Mouse (Mus musculus): ENCODE data around the gene Pepd. TPM values are rescaled to one million over a fixed set of nuclear protein-coding genes. Genes with fewer than 3 reads are reported as not detected.

Gene Pepd
- polyA plus RNA-seq, 1 experiment from 2014 or later, result 51.7 TPM

- WGBS, result 37% methylated on average over 5 of the region's 5 CpGs
- no peak overlapping the region for H3K9ac ChIP-seq (replicated peaks)
- peak overlapping the region; percentile 39; the same call in 1 of the 2 replicates for H3K27ac ChIP-seq (replicated peaks)
- H3K36me3 ChIP-seq, result no peaks in the 10 kb centered on the region
- no peak overlapping the region for H3K4me3 ChIP-seq
- H3K4me2 ChIP-seq (replicated peaks), result no peak overlapping the region
- ATAC-seq (replicated peaks), result peak; percentile 49
- H3K4me1 ChIP-seq, result peaks cover 13% of the 10 kb centered on the region
- no peaks in the 10 kb centered on the region for H3K9me3 ChIP-seq
- H3K27me3 ChIP-seq, result no peaks in the 10 kb centered on the region
These were observed 124.1 kb downstream of the Pepd start for GRCm38 (mm10) chr7:35036266-35036731.

GRCm38 (mm10) chr7:35037408-35037807 is 125.2 kb downstream of the Pepd start:
- no peaks in the 10 kb centered on the region for H3K27me3 ChIP-seq
- WGBS, result 96% methylated on average over 6 of the region's 6 CpGs
- H3K36me3 ChIP-seq, result no peaks in the 10 kb centered on the region
- H3K9ac ChIP-seq (replicated peaks), result no peak overlapping the region
- H3K27ac ChIP-seq (replicated peaks), result no peak overlapping the region
- no peak overlapping the region for H3K4me2 ChIP-seq (replicated peaks)
- no peak for ATAC-seq (replicated peaks)
- H3K9me3 ChIP-seq, result no peaks in the 10 kb centered on the region
- no peak overlapping the region for H3K4me3 ChIP-seq
- H3K4me1 ChIP-seq, result peaks cover 13% of the 10 kb centered on the region

- ATAC-seq (replicated peaks), result no peak
- H3K27me3 ChIP-seq, result no peaks in the 10 kb centered on the region
- no peaks in the 10 kb centered on the region for H3K9me3 ChIP-seq
- no peak overlapping the region for H3K9ac ChIP-seq (replicated peaks)
- H3K4me2 ChIP-seq (replicated peaks), result no peak overlapping the region
- H3K4me1 ChIP-seq, result peaks cover 13% of the 10 kb centered on the region
- no peak overlapping the region for H3K4me3 ChIP-seq
- no peak overlapping the region for H3K27ac ChIP-seq (replicated peaks)
- H3K36me3 ChIP-seq, result peaks cover 25% of the 10 kb centered on the region
- 90% methylated on average over 9 of the region's 9 CpGs for WGBS
These were observed 128.2 kb downstream of the Pepd start for GRCm38 (mm10) chr7:35040176-35040972.

- Histone ChIP-seq H3K9me3 (no peaks in the 10 kb centered on the region), H3K27ac (replicated peaks) (no peak overlapping the region), H3K9ac (replicated peaks) (no peak overlapping the region), H3K4me2 (replicated peaks) (no peak overlapping the region), H3K27me3 (no peaks in the 10 kb centered on the region), H3K4me3 (no peak overlapping the region), H3K4me1 (peaks cover 4% of the 10 kb centered on the region), H3K36me3 (peaks cover 35% of the 10 kb centered on the region)
- no peak for ATAC-seq (replicated peaks)
- WGBS, result 67% methylated on average over 2 of the region's 2 CpGs
These were observed 129.4 kb downstream of the Pepd start for GRCm38 (mm10) chr7:35041286-35042208.

GRCm38 (mm10) chr7:35042209-35042554 is 130.0 kb downstream of the Pepd start:
- H3K9ac ChIP-seq (replicated peaks), result no peak overlapping the region
- no peak for ATAC-seq (replicated peaks)
- no peak overlapping the region for H3K4me3 ChIP-seq
- H3K4me2 ChIP-seq (replicated peaks), result no peak overlapping the region
- no peaks in the 10 kb centered on the region for H3K27me3 ChIP-seq
- peaks cover 38% of the 10 kb centered on the region for H3K36me3 ChIP-seq
- no peak overlapping the region for H3K27ac ChIP-seq (replicated peaks)
- H3K4me1 ChIP-seq, result no peaks in the 10 kb centered on the region
- H3K9me3 ChIP-seq, result no peaks in the 10 kb centered on the region

GRCm38 (mm10) chr7:35042759-35043217 is 130.6 kb downstream of the Pepd start:
- Histone ChIP-seq H3K36me3 (peaks cover 38% of the 10 kb centered on the region), H3K4me1 (no peaks in the 10 kb centered on the region), H3K4me2 (replicated peaks) (no peak overlapping the region), H3K27me3 (no peaks in the 10 kb centered on the region), H3K27ac (replicated peaks) (no peak overlapping the region), H3K9ac (replicated peaks) (no peak overlapping the region), H3K4me3 (no peak overlapping the region), H3K9me3 (no peaks in the 10 kb centered on the region)
- ATAC-seq (replicated peaks), result no peak
- WGBS, result 87% methylated on average over 5 of the region's 5 CpGs

- Histone ChIP-seq H3K9ac (replicated peaks) (no peak overlapping the region), H3K27ac (replicated peaks) (no peak overlapping the region), H3K4me2 (replicated peaks) (no peak overlapping the region), H3K36me3 (peaks cover 38% of the 10 kb centered on the region), H3K4me3 (no peak overlapping the region), H3K4me1 (no peaks in the 10 kb centered on the region), H3K9me3 (no peaks in the 10 kb centered on the region), H3K27me3 (no peaks in the 10 kb centered on the region)
- 92% methylated on average over 10 of the region's 10 CpGs for WGBS
- no peak for ATAC-seq (replicated peaks)
These were observed 131.2 kb downstream of the Pepd start for GRCm38 (mm10) chr7:35043266-35043817.

GRCm38 (mm10) chr7:35044719-35045118 is 132.5 kb downstream of the Pepd start:
- no peak overlapping the region for H3K27ac ChIP-seq (replicated peaks)
- H3K27me3 ChIP-seq, result no peaks in the 10 kb centered on the region
- peaks cover 42% of the 10 kb centered on the region for H3K36me3 ChIP-seq
- H3K9me3 ChIP-seq, result no peaks in the 10 kb centered on the region
- WGBS, result 93% methylated on average over 2 of the region's 2 CpGs
- no peak for ATAC-seq (replicated peaks)
- H3K9ac ChIP-seq (replicated peaks), result no peak overlapping the region
- H3K4me3 ChIP-seq, result no peak overlapping the region
- H3K4me2 ChIP-seq (replicated peaks), result no peak overlapping the region
- H3K4me1 ChIP-seq, result no peaks in the 10 kb centered on the region

GRCm38 (mm10) chr7:35046091-35046490 is 133.9 kb downstream of the Pepd start:
- H3K9ac ChIP-seq (replicated peaks), result no peak overlapping the region
- no peak overlapping the region for H3K27ac ChIP-seq (replicated peaks)
- WGBS, result 92% methylated on average over 4 of the region's 4 CpGs
- no peak overlapping the region for H3K4me3 ChIP-seq
- H3K4me2 ChIP-seq (replicated peaks), result no peak overlapping the region
- no peak for ATAC-seq (replicated peaks)
- peaks cover 51% of the 10 kb centered on the region for H3K36me3 ChIP-seq
- H3K4me1 ChIP-seq, result no peaks in the 10 kb centered on the region
- no peaks in the 10 kb centered on the region for H3K27me3 ChIP-seq
- H3K9me3 ChIP-seq, result no peaks in the 10 kb centered on the region

- 79% methylated on average over 12 of the region's 12 CpGs for WGBS
These were observed 138.4 kb downstream of the Pepd start for GRCm38 (mm10) chr7:35050540-35050939.

GRCm38 (mm10) chr7:35053161-35053560 is 141.0 kb downstream of the Pepd start:
- Histone ChIP-seq H3K9ac (replicated peaks) (no peak overlapping the region), H3K36me3 (peaks cover 13% of the 10 kb centered on the region), H3K4me2 (replicated peaks) (no peak overlapping the region), H3K4me1 (peaks cover 30% of the 10 kb centered on the region), H3K9me3 (no peaks in the 10 kb centered on the region), H3K4me3 (no peak overlapping the region), H3K27ac (replicated peaks) (no peak overlapping the region), H3K27me3 (no peaks in the 10 kb centered on the region)
- WGBS, result 68% methylated on average over 3 of the region's 3 CpGs
- no peak for ATAC-seq (replicated peaks)

More at GRCm38 (mm10) chr7:35050540-35050939, 138.4 kb downstream of the Pepd start:
- Histone ChIP-seq H3K9ac (replicated peaks) (no peak overlapping the region), H3K9me3 (no peaks in the 10 kb centered on the region), H3K27ac (replicated peaks) (no peak overlapping the region), H3K4me2 (replicated peaks) (no peak overlapping the region), H3K4me3 (no peak overlapping the region), H3K27me3 (no peaks in the 10 kb centered on the region), H3K36me3 (peaks cover 25% of the 10 kb centered on the region), H3K4me1 (peaks cover 21% of the 10 kb centered on the region)
- no peak for ATAC-seq (replicated peaks)

GRCm38 (mm10) chr7:35054286-35054685 is 142.1 kb downstream of the Pepd start:
- Histone ChIP-seq H3K4me1 (peaks cover 30% of the 10 kb centered on the region), H3K4me3 (no peak overlapping the region), H3K9me3 (no peaks in the 10 kb centered on the region), H3K9ac (replicated peaks) (no peak overlapping the region), H3K36me3 (peaks cover 11% of the 10 kb centered on the region), H3K27ac (replicated peaks) (no peak overlapping the region), H3K27me3 (no peaks in the 10 kb centered on the region), H3K4me2 (replicated peaks) (peak overlapping the region; percentile 74; the same call in 1 of the 2 replicates)
- 93% methylated on average over 1 of the region's 1 CpGs for WGBS
- no peak for ATAC-seq (replicated peaks)
